Mouse (Mus musculus) midbrain, embryonic 11.5 days (tissue): Measurements from ENCODE around the gene Ndufaf2. TPM values are rescaled to one million over a fixed set of nuclear protein-coding genes. Genes with fewer than 3 reads are reported as not detected.

Source experiments
- ATAC-seq: fragments of 200-750 bp; cut with Nextera tagmentation; 2 replicates; pipeline ENCODE4 v1.8.0; 2017; ENCODE audit warnings: moderate TSS enrichment, moderate library complexity; ENCODE audit not compliant: low FRiP score
- DNase-seq: peaks from one replicate; pipeline ENCODE4 v3.0.0; 2015; ENCODE audit warnings: low spot score; ENCODE audit errors: missing footprints
- H3K27ac ChIP-seq: fragments of 300-500 bp; sonication (generic); 2 replicates; pipeline ENCODE4 v1.5.1; 2014; ENCODE audit warnings: low read depth, low read length
- H3K27me3 ChIP-seq: fragments of 300-500 bp; sonication (generic); 2 replicates; pipeline ENCODE4 v1.6.1; 2014; ENCODE audit warnings: mild to moderate bottlenecking, low read length, moderate library complexity, mixed read lengths; ENCODE audit not compliant: control insufficient read depth, insufficient read depth
- H3K36me3 ChIP-seq: fragments of 300-500 bp; sonication (generic); 2 replicates; pipeline ENCODE4 v1.6.1; 2014; ENCODE audit warnings: mild to moderate bottlenecking, low read length, moderate library complexity, mixed read lengths; ENCODE audit not compliant: control insufficient read depth, insufficient read depth
- H3K4me1 ChIP-seq: fragments of 300-500 bp; sonication (generic); 2 replicates; pipeline ENCODE4 v1.6.1; 2014; ENCODE audit warnings: low read length; ENCODE audit not compliant: control insufficient read depth, insufficient read depth
- H3K4me2 ChIP-seq: fragments of 300-500 bp; sonication (generic); 2 replicates; pipeline ENCODE4 v1.6.1; 2014; ENCODE audit warnings: mild to moderate bottlenecking, moderate library complexity
- H3K4me3 ChIP-seq: fragments of 300-500 bp; sonication (generic); 2 replicates; pipeline ENCODE4 v1.5.1; 2014; ENCODE audit warnings: low read depth, low read length
- H3K9ac ChIP-seq: fragments of 300-500 bp; sonication (generic); 2 replicates; pipeline ENCODE4 v1.6.1; 2014; ENCODE audit warnings: low read length
- H3K9me3 ChIP-seq: fragments of 300-500 bp; sonication (generic); 2 replicates; pipeline ENCODE4 v1.6.1; 2016; ENCODE audit warnings: low read length; ENCODE audit not compliant: control insufficient read depth
- WGBS: fragments of 180-500 bp; shearing (Covaris S2); extraction: QIAGEN DNeasy Blood & Tissue Kit; methylation state at CpG from one replicate; pipeline ENCODE4 v1.1.7; 2014; 5-methylcytosine and 5-hydroxymethylcytosine counted together
- polyA plus RNA-seq: library from polyadenylated mRNA; unstranded; fragments of >200 nt; fragmentation: Nextera tagmentation; extraction: Ambion mirVana; gene quantifications from 2 replicates; pipeline ENCODE4 v1.2.1, GENCODE M21; 2014

Ndufaf2 gene
- polyA plus RNA-seq, 1 experiment from 2014 or later: 82.4 TPM

- no peak for DNase-seq
- WGBS: 91% methylated on average over 6 of the region's 6 CpGs
- H3K4me3 ChIP-seq: no peak overlapping the region
Observed at GRCm38 (mm10) chr13:108013839-108014238, 144.6 kb downstream of the Ndufaf2 start.

GRCm38 (mm10) chr13:108013110-108013509, 145.3 kb downstream of the Ndufaf2 start:
- 90% methylated on average over 8 of the region's 8 CpGs for WGBS
- no peak for DNase-seq

More at GRCm38 (mm10) chr13:108013839-108014238, 144.6 kb downstream of the Ndufaf2 start:
- Histone ChIP-seq H3K36me3 (no peaks in the 10 kb centered on the region), H3K4me2 (no peak overlapping the region), H3K27ac (no peak overlapping the region), H3K9ac (no peak overlapping the region), H3K27me3 (no peaks in the 10 kb centered on the region), H3K9me3 (no peaks in the 10 kb centered on the region), H3K4me1 (no peaks in the 10 kb centered on the region)
- ATAC-seq: no peak

GRCm38 (mm10) chr13:108007861-108008260, 150.6 kb downstream of the Ndufaf2 start:
- DNase-seq (no peak), ATAC-seq (no peak)
- no peak overlapping the region for H3K4me2 ChIP-seq
- H3K27me3 ChIP-seq: no peaks in the 10 kb centered on the region
- H3K27ac ChIP-seq: no peak overlapping the region
- H3K9ac ChIP-seq: no peak overlapping the region
- no peak overlapping the region for H3K4me3 ChIP-seq
- no peaks in the 10 kb centered on the region for H3K4me1 ChIP-seq
- H3K9me3 ChIP-seq: no peaks in the 10 kb centered on the region
- H3K36me3 ChIP-seq: no peaks in the 10 kb centered on the region
- WGBS: 89% methylated on average over 4 of the region's 4 CpGs

More at GRCm38 (mm10) chr13:108013110-108013509, 145.3 kb downstream of the Ndufaf2 start:
- Histone ChIP-seq H3K27me3 (no peaks in the 10 kb centered on the region), H3K9me3 (no peaks in the 10 kb centered on the region), H3K4me1 (no peaks in the 10 kb centered on the region), H3K27ac (no peak overlapping the region), H3K4me3 (no peak overlapping the region), H3K4me2 (no peak overlapping the region), H3K36me3 (no peaks in the 10 kb centered on the region), H3K9ac (no peak overlapping the region)
- ATAC-seq: no peak

GRCm38 (mm10) chr13:107996301-107996700, 162.1 kb downstream of the Ndufaf2 start:
- WGBS: 88% methylated on average over 3 of the region's 3 CpGs

GRCm38 (mm10) chr13:107995211-107995610, 163.2 kb downstream of the Ndufaf2 start:
- Histone ChIP-seq H3K9ac (no peak overlapping the region), H3K4me3 (no peak overlapping the region), H3K4me2 (no peak overlapping the region), H3K27me3 (no peaks in the 10 kb centered on the region), H3K27ac (no peak overlapping the region), H3K4me1 (no peaks in the 10 kb centered on the region), H3K9me3 (no peaks in the 10 kb centered on the region), H3K36me3 (no peaks in the 10 kb centered on the region)
- WGBS: 43% methylated on average over 7 of the region's 7 CpGs
- ATAC-seq (no peak), DNase-seq (no peak)

More at GRCm38 (mm10) chr13:107996301-107996700, 162.1 kb downstream of the Ndufaf2 start:
- H3K4me2 ChIP-seq: no peak overlapping the region
- no peaks in the 10 kb centered on the region for H3K4me1 ChIP-seq
- no peak overlapping the region for H3K27ac ChIP-seq
- ATAC-seq: no peak
- H3K9ac ChIP-seq: no peak overlapping the region
- H3K4me3 ChIP-seq: no peak overlapping the region
- peak; percentile 75 for DNase-seq
- no peaks in the 10 kb centered on the region for H3K36me3 ChIP-seq
- no peaks in the 10 kb centered on the region for H3K27me3 ChIP-seq
- H3K9me3 ChIP-seq: no peaks in the 10 kb centered on the region

- ATAC-seq: no peak; the same call in 1 of the 2 replicates
- Histone ChIP-seq H3K9ac (no peak overlapping the region), H3K27ac (no peak overlapping the region), H3K36me3 (no peaks in the 10 kb centered on the region), H3K9me3 (no peaks in the 10 kb centered on the region), H3K27me3 (0 out of 2 replicates have a peak, but pooled peaks cover 2% of the 10 kb centered on the region), H3K4me3 (no peak overlapping the region), H3K4me2 (no peak overlapping the region), H3K4me1 (no peaks in the 10 kb centered on the region)
- DNase-seq: no peak
- 67% methylated on average over 1 of the region's 1 CpGs for WGBS
Observed at GRCm38 (mm10) chr13:107992573-107992972, 165.8 kb downstream of the Ndufaf2 start.

GRCm38 (mm10) chr13:107984641-107985040, 173.8 kb downstream of the Ndufaf2 start:
- no peaks in the 10 kb centered on the region for H3K36me3 ChIP-seq
- H3K4me2 ChIP-seq: no peak overlapping the region
- ATAC-seq (no peak), DNase-seq (peak; percentile 53)
- no peaks in the 10 kb centered on the region for H3K4me1 ChIP-seq
- H3K9ac ChIP-seq: no peak overlapping the region
- 0 out of 2 replicates have a peak, but pooled peaks cover 2% of the 10 kb centered on the region for H3K27me3 ChIP-seq
- H3K9me3 ChIP-seq: no peaks in the 10 kb centered on the region
- 75% methylated on average over 5 of the region's 5 CpGs for WGBS
- no peak overlapping the region for H3K27ac ChIP-seq
- no peak overlapping the region for H3K4me3 ChIP-seq

GRCm38 (mm10) chr13:107984186-107984585, 174.2 kb downstream of the Ndufaf2 start:
- Histone ChIP-seq H3K4me2 (no peak overlapping the region), H3K4me1 (no peaks in the 10 kb centered on the region), H3K36me3 (no peaks in the 10 kb centered on the region), H3K9me3 (no peaks in the 10 kb centered on the region), H3K9ac (no peak overlapping the region), H3K27me3 (0 out of 2 replicates have a peak, but pooled peaks cover 2% of the 10 kb centered on the region), H3K27ac (no peak overlapping the region), H3K4me3 (no peak overlapping the region)
- ATAC-seq (no peak), DNase-seq (peak; percentile 64)
- WGBS: 95% methylated on average over 5 of the region's 5 CpGs

- Histone ChIP-seq H3K36me3 (no peaks in the 10 kb centered on the region), H3K4me1 (no peaks in the 10 kb centered on the region), H3K9ac (no peak overlapping the region), H3K4me2 (no peak overlapping the region), H3K27me3 (no peaks in the 10 kb centered on the region), H3K27ac (no peak overlapping the region), H3K4me3 (no peak overlapping the region), H3K9me3 (no peaks in the 10 kb centered on the region)
- WGBS: 94% methylated on average over 6 of the region's 6 CpGs
- ATAC-seq (no peak), DNase-seq (no peak)
Observed at GRCm38 (mm10) chr13:107983231-107983847, 175.1 kb downstream of the Ndufaf2 start.
